Mouse (Mus musculus) heart, adult 2 months (tissue): Measurements from ENCODE around the gene Slc22a14.

Source experiments
- EP300 ChIP-seq: fragments of 200-500 bp; IDR thresholded peaks from 2 replicates; pipeline ENCODE4 v1.6.1; 2011; ENCODE audit warnings: low read depth, low read length, control low read depth; ENCODE audit not compliant: insufficient read depth
- POLR2A ChIP-seq: fragments of 200-500 bp; IDR thresholded peaks from 2 replicates; pipeline ENCODE4 v1.6.1; 2011; ENCODE audit warnings: mild to moderate bottlenecking, low read depth, low read length, control low read depth; ENCODE audit not compliant: insufficient read depth

- TF ChIP-seq EP300 (no peak), POLR2A (no peak)
Measured at GRCm38 (mm10) chr9:119143372-119143771, 222.0 kb downstream of the Slc22a14 start.
